Mouse (Mus musculus) small intestine, adult 2 months (tissue): Measurements from ENCODE around the gene Itga3. TPM values are rescaled to one million over a fixed set of nuclear protein-coding genes. Genes with fewer than 3 reads are reported as not detected.

ENCODE experiments used
- H3K27ac ChIP-seq: fragments of 200-500 bp; 2 replicates; pipeline ENCODE4 v1.5.1; 2012; ENCODE audit warnings: low read depth, low read length, control low read depth, inconsistent platforms; ENCODE audit not compliant: insufficient read depth
- H3K27me3 ChIP-seq: fragments of 200-500 bp; 2 replicates; pipeline ENCODE4 v1.6.1; 2012; ENCODE audit warnings: mild to moderate bottlenecking, moderate library complexity, low read length, inconsistent platforms; ENCODE audit not compliant: control insufficient read depth, insufficient read depth
- H3K36me3 ChIP-seq: fragments of 200-500 bp; 2 replicates; pipeline ENCODE4 v1.6.1; 2012; ENCODE audit warnings: mild to moderate bottlenecking, low read length, control low read depth, inconsistent platforms; ENCODE audit not compliant: control insufficient read depth, insufficient read depth
- H3K4me1 ChIP-seq: fragments of 200-500 bp; 2 replicates; pipeline ENCODE4 v1.6.1; 2012; ENCODE audit warnings: low read length, inconsistent platforms, mixed read lengths; ENCODE audit not compliant: control insufficient read depth, insufficient read depth, insufficient read length
- H3K4me3 ChIP-seq: fragments of 200-500 bp; 2 replicates; pipeline ENCODE4 v1.5.1; 2012; ENCODE audit warnings: low read depth, mild to moderate bottlenecking, control low read depth, inconsistent platforms, low read length, moderate library complexity
- CTCF ChIP-seq: fragments of 200-500 bp; IDR thresholded peaks from 2 replicates; pipeline ENCODE4 v1.5.1; 2012; ENCODE audit warnings: low read depth, mild to moderate bottlenecking, control low read depth, inconsistent platforms, low read length, moderate library complexity, mixed read lengths; ENCODE audit not compliant: insufficient replicate concordance, insufficient read length; ENCODE audit errors: extremely low read depth
- POLR2A ChIP-seq: fragments of 200-500 bp; IDR thresholded peaks from 2 replicates; pipeline ENCODE4 v1.6.1; 2012; ENCODE audit warnings: low read depth, mild to moderate bottlenecking, control low read depth, inconsistent platforms, low read length, moderate library complexity
- WGBS: fragments of 180-500 bp; shearing (Covaris S2); methylation state at CpG from one replicate; pipeline ENCODE4 v1.1.7; 2018; 5-methylcytosine and 5-hydroxymethylcytosine counted together
- polyA plus RNA-seq: library from polyadenylated mRNA; depleted of rRNA; stranded (reverse); fragments of >200 nt; gene quantifications from 2 replicates; pipeline ENCODE4 v1.2.3, GENCODE M21; 2012

Gene Itga3
- polyA plus RNA-seq, 1 experiment: 156 TPM

- 6% methylated on average over 8 of the region's 8 CpGs for WGBS
- Histone ChIP-seq H3K4me1 (no peaks in the 10 kb centered on the region; the same call in 1 of the 2 replicates), H3K4me3 (no peak overlapping the region), H3K36me3 (no peaks in the 10 kb centered on the region), H3K27me3 (peaks cover 52% of the 10 kb centered on the region), H3K27ac (no peak overlapping the region)
- TF ChIP-seq POLR2A: no peak
- peak; percentile 74; the same call in 1 of the 2 replicates for TF ChIP-seq CTCF
Observed at GRCm38 (mm10) chr11:95118505-95118904, 41.9 kb upstream of the Itga3 start.

DNA sequence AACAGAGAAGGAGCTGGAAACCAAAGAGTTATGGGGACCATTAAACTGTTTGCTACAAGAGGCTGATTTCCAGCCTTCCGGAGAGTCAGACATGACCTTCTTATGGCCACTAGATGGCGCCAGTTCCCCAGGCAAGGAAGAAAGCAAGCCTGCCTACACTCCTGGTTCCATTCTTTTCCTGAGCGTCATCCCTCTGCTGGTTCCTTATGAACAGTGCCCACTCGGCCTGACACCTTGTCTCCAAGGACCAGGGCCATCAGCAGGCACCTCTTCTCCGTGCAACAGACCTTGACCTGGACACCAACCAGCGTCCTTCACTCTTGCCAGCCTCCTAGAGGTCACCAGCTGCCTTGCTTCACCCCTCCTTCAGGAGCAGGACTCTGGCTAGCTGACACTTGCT lies 40.4 kb upstream of the Itga3 start:
- H3K27me3 ChIP-seq: peaks cover 38% of the 10 kb centered on the region
- H3K4me3 ChIP-seq: no peak overlapping the region

DNA sequence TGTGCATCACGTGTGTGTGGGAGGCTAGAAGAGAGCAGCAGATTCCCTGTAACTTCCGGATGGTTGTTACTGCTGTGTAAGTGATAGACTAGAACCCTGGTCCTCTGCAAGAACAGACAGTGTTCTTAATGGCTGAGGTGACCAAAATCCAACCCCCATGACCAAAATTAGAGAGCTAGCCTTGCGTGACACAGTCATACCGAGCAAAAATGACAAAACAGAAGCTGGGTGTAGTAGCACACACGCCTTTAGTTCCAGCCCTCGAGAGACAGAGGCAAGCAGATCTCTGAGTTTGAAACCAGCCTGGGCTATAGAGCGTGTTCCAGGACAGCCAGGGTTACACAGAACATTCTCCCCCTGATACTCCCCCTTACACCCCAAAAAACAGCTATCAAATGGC lies 33.5 kb upstream of the Itga3 start:
- Histone ChIP-seq H3K36me3 (no peaks in the 10 kb centered on the region), H3K4me1 (0 out of 2 replicates have a peak, but pooled peaks cover 3% of the 10 kb centered on the region), H3K27ac (no peak overlapping the region), H3K27me3 (peaks cover 8% of the 10 kb centered on the region), H3K4me3 (no peak overlapping the region)
- 84% methylated on average over 7 of the region's 7 CpGs for WGBS
- TF ChIP-seq POLR2A: no peak
- no peak for TF ChIP-seq CTCF

More for the DNA sequence above, 40.4 kb upstream of the Itga3 start:
- TF ChIP-seq CTCF (peak; percentile 96), POLR2A (no peak)
- Histone ChIP-seq H3K4me1 (no peaks in the 10 kb centered on the region; the same call in 1 of the 2 replicates), H3K36me3 (no peaks in the 10 kb centered on the region), H3K27ac (no peak overlapping the region)
- WGBS: 2% methylated on average over 6 of the region's 6 CpGs

- peaks cover 8% of the 10 kb centered on the region for H3K27me3 ChIP-seq
- TF ChIP-seq CTCF (no peak), POLR2A (no peak)
- 56% methylated on average over 2 of the region's 2 CpGs for WGBS
Observed at GRCm38 (mm10) chr11:95109000-95109399, 32.4 kb upstream of the Itga3 start.

DNA sequence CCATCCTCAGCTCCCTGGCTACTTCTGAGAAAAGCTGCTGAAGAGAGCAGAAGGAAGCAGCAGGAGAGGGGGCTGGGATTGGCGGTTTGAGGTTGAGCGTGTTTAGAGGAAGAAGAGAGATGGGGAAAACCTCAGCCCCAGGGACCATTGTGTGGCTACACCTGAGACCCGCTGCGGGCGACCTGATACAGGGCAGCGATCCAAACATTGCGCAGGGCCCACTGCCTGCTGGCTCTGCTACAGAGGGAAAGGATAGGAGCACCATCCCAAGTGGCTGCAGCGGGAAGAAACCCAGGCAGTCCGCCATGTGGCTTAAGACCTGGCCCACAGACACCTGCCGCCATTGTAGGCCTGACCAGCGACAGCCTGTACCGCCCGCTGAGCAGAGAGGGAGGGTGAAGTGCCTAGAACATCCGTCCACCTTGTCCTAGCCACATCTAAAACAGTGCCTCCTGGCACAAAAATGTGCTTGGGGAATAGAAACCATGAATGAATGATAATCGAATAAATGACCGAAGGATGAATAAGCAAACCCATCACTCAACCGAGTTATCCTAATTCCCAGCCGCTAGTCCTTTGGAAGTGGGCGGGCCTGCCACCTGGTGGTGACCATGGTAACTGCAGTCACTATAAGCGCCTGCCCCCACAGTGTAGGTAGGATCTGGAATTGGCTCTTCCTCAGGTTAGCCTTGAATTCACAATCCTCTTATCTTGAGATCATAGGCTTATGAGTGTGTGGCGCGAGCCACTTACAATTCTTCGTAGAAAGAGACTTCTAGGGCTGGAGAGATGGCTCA lies 30.0 kb upstream of the Itga3 start:
- H3K27me3 ChIP-seq: peaks cover 8% of the 10 kb centered on the region
- H3K27ac ChIP-seq: no peak overlapping the region
- TF ChIP-seq POLR2A (no peak), CTCF (peak; percentile 96)
- H3K36me3 ChIP-seq: no peaks in the 10 kb centered on the region
- no peak overlapping the region for H3K4me3 ChIP-seq
- WGBS: 35% methylated on average over 23 of the region's 23 CpGs
- peaks cover 8% of the 10 kb centered on the region; the same call in 1 of the 2 replicates for H3K4me1 ChIP-seq

More at GRCm38 (mm10) chr11:95109000-95109399, 32.4 kb upstream of the Itga3 start:
- Histone ChIP-seq H3K36me3 (no peaks in the 10 kb centered on the region), H3K4me1 (peaks cover 4% of the 10 kb centered on the region; the same call in 1 of the 2 replicates), H3K27ac (no peak overlapping the region), H3K4me3 (no peak overlapping the region)

GRCm38 (mm10) chr11:95105274-95105874 lies 28.8 kb upstream of the Itga3 start:
- no peaks in the 10 kb centered on the region for H3K36me3 ChIP-seq
- no peak overlapping the region for H3K4me3 ChIP-seq
- peaks cover 8% of the 10 kb centered on the region; the same call in 1 of the 2 replicates for H3K4me1 ChIP-seq
- 5% methylated on average over 25 of the region's 25 CpGs for WGBS
- H3K27me3 ChIP-seq: peaks cover 8% of the 10 kb centered on the region
- H3K27ac ChIP-seq: no peak overlapping the region
- TF ChIP-seq CTCF: no peak
- TF ChIP-seq POLR2A: no peak

DNA sequence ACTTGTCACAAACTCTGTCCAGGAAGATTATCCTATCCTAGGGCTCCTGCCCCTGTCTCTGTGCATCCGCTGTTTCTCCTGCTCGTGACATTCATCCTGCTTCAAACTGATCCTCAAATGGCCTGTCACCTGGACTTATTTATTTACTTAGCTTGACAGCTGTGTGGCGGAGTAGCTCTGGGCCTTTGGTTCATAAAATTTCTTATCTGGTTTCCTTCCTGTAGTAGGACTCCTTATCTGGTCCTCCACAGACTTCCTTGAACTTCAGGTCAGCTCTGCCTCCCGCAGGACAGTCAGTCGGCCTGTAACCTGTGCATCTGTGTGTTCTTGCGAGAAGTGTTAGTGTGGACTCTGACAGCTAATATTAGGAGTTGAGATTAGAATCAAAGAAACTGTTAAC lies 27.7 kb upstream of the Itga3 start:
- no peak overlapping the region for H3K4me3 ChIP-seq
- peaks cover 8% of the 10 kb centered on the region for H3K27me3 ChIP-seq
- TF ChIP-seq CTCF: no peak
- no peak for TF ChIP-seq POLR2A
- peaks cover 12% of the 10 kb centered on the region; the same call in 1 of the 2 replicates for H3K4me1 ChIP-seq
- no peaks in the 10 kb centered on the region for H3K36me3 ChIP-seq
- WGBS: 17% methylated on average over 6 of the region's 6 CpGs
- H3K27ac ChIP-seq: no peak overlapping the region
